Mouse (Mus musculus) spleen, postnatal 4 days (tissue): ENCODE measurements around the gene Gtf2h1.

Experiments
- DNase-seq, 2 experiments: peaks; one replicate each; pipeline ENCODE4 v3.0.0; 2022; ENCODE audit warnings: low spot score in 2 of 2

The Gtf2h1 gene

GRCm38 (mm10) chr7:46830799-46831590 lies 35.1 kb downstream of the Gtf2h1 start:
- peak in 1 of 2 experiments; percentile 39 for DNase-seq

GRCm38 (mm10) chr7:46831693-46832092 lies 35.8 kb downstream of the Gtf2h1 start:
- peak in 1 of 2 experiments; percentile 51 for DNase-seq

- peak in 1 of 2 experiments; percentile 60 for DNase-seq
These were observed 36.4 kb downstream of the Gtf2h1 start for GRCm38 (mm10) chr7:46832112-46832810.

GRCm38 (mm10) chr7:46833266-46833665 lies 37.4 kb downstream of the Gtf2h1 start:
- DNase-seq = peak in 1 of 2 experiments; percentile 47

- no peak for DNase-seq
These were observed 37.9 kb downstream of the Gtf2h1 start for GRCm38 (mm10) chr7:46833670-46834255.

- DNase-seq = no peak
These were observed 39.2 kb downstream of the Gtf2h1 start for GRCm38 (mm10) chr7:46834994-46835610.

GRCm38 (mm10) chr7:46836357-46836756 lies 40.5 kb downstream of the Gtf2h1 start:
- no peak for DNase-seq

- no peak for DNase-seq
These were observed 41.2 kb downstream of the Gtf2h1 start for GRCm38 (mm10) chr7:46837073-46837472.

- no peak for DNase-seq
These were observed 42.3 kb downstream of the Gtf2h1 start for GRCm38 (mm10) chr7:46838104-46838671.

GRCm38 (mm10) chr7:46838891-46839302 lies 43.0 kb downstream of the Gtf2h1 start:
- DNase-seq = no peak

GRCm38 (mm10) chr7:46839446-46839845 lies 43.5 kb downstream of the Gtf2h1 start:
- DNase-seq = no peak

- DNase-seq = no peak
These were observed 44.0 kb downstream of the Gtf2h1 start for GRCm38 (mm10) chr7:46839861-46840260.

- DNase-seq = no peak
These were observed 44.4 kb downstream of the Gtf2h1 start for GRCm38 (mm10) chr7:46840326-46840725.

- no peak for DNase-seq
These were observed 45.1 kb downstream of the Gtf2h1 start, which contains the start of gene Ldha for GRCm38 (mm10) chr7:46840787-46841525. Ldha (plus strand) TSS chr7:46841475.

- DNase-seq = no peak
These were observed 46.4 kb downstream of the Gtf2h1 start for GRCm38 (mm10) chr7:46842278-46842677.

GRCm38 (mm10) chr7:46843576-46843975 lies 47.7 kb downstream of the Gtf2h1 start:
- DNase-seq = no peak

GRCm38 (mm10) chr7:46845211-46845977 lies 49.5 kb downstream of the Gtf2h1 start:
- DNase-seq = peak; percentile 86 to 92

- DNase-seq = peak; percentile 38 to 74
These were observed 50.1 kb downstream of the Gtf2h1 start for GRCm38 (mm10) chr7:46845978-46846485.

- peak; percentile 60 to 79 for DNase-seq
These were observed 50.8 kb downstream of the Gtf2h1 start for GRCm38 (mm10) chr7:46846486-46847244.
